Mouse (Mus musculus) erythroblast, embryonic 14.5 days (primary cell): ENCODE measurements around the gene Vamp2.

ENCODE experiments used
- GATA1 ChIP-seq: IDR thresholded peaks from 2 replicates; pipeline ENCODE4 v1.6.1; 2012; ENCODE audit warnings: low read length, inconsistent platforms, mixed read lengths
- TAL1 ChIP-seq: IDR thresholded peaks from 3 replicates; pipeline ENCODE4 v1.6.1; 2012; ENCODE audit warnings: low read length, inconsistent platforms, mixed read lengths

- TF ChIP-seq GATA1 (no peak), TAL1 (no peak)
Measured at GRCm38 (mm10) chr11:69045531-69046394, 42.5 kb upstream of the Vamp2 start, which contains the start of gene Aurkb.
